Mouse (Mus musculus) embryonic fibroblast, embryonic 13.5 days (primary cell): ENCODE data around the gene Fut9. TPM values are rescaled to one million over a fixed set of nuclear protein-coding genes. Genes with fewer than 3 reads are reported as not detected.

Experiments
- H3K27ac ChIP-seq: 2 replicates; pipeline ENCODE4 v1.5.1; 2012; ENCODE audit warnings: low read length, control low read depth, inconsistent platforms; ENCODE audit not compliant: insufficient read depth
- H3K4me1 ChIP-seq: 2 replicates; pipeline ENCODE4 v1.6.1; 2011; ENCODE audit warnings: low read length; ENCODE audit not compliant: control insufficient read depth, insufficient read depth
- H3K4me3 ChIP-seq: 2 replicates; pipeline ENCODE4 v1.5.1; 2011; ENCODE audit warnings: mild to moderate bottlenecking, control low read depth, low read length; ENCODE audit not compliant: insufficient read depth
- CTCF ChIP-seq: IDR thresholded peaks from 2 replicates; pipeline ENCODE4 v1.5.1; 2011; ENCODE audit warnings: mild to moderate bottlenecking, control low read depth, low read length, moderate library complexity, borderline replicate concordance; ENCODE audit not compliant: insufficient read depth
- POLR2A ChIP-seq: IDR thresholded peaks from 2 replicates; pipeline ENCODE4 v1.6.1; 2011; ENCODE audit warnings: low read depth, mild to moderate bottlenecking, control low read depth, low read length, moderate library complexity
- polyA plus RNA-seq: library from polyadenylated mRNA; stranded (reverse); fragments of >200 nt; gene quantifications from 2 replicates; pipeline ENCODE4 v1.2.4, GENCODE M21; 2011; ENCODE audit warnings: low read depth; ENCODE audit not compliant: missing spikeins, insufficient read length

The Fut9 gene
- polyA plus RNA-seq, 1 experiment, result 0.05 TPM

DNA sequence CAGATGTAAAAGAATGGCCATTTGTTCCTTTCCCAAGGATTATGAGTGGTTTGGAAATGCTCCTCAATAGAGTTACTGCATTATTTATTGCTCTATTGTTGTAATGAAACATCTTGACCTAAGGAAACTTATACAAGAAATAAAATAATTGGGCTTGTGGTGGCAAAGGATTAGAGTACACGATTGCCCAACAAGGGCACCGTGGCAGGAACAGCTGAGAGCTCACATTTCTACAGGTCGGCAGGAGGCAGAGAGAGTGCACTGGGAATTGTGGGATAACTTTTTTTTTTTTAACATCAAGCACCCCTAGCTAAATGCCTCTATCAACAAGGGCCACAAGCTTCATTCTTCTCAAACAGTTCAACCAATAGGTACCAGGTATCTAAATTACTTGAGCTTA is 148.1 kb downstream of the Fut9 start:
- H3K27ac ChIP-seq, result no peak overlapping the region
- no peak for TF ChIP-seq POLR2A
- no peak for TF ChIP-seq CTCF
- no peak overlapping the region for H3K4me3 ChIP-seq

DNA sequence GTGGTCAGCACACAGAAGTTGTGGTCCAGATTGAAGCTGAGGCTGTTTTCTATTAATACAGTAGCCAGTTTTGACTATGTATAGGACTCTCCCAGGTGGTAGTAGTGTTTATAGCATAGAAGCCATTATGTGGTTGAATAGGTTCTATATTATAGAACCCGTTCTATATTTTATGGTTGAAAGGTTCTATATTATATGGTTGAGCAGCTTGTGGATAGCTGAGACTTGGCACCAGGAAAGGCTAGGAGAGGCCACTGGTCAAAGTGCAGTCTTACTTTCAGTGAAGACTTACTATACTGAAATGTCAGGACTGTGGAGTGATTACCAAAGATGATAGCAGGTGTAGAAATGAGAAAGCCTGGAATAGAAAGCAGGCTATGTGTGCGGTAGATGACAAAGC is 151.9 kb downstream of the Fut9 start:
- TF ChIP-seq POLR2A, result no peak
- no peak for TF ChIP-seq CTCF
- H3K4me1 ChIP-seq, result no peaks in the 10 kb centered on the region
- H3K27ac ChIP-seq, result no peak overlapping the region
- H3K4me3 ChIP-seq, result no peak overlapping the region

More for the DNA sequence above, 148.1 kb downstream of the Fut9 start:
- no peaks in the 10 kb centered on the region for H3K4me1 ChIP-seq

DNA sequence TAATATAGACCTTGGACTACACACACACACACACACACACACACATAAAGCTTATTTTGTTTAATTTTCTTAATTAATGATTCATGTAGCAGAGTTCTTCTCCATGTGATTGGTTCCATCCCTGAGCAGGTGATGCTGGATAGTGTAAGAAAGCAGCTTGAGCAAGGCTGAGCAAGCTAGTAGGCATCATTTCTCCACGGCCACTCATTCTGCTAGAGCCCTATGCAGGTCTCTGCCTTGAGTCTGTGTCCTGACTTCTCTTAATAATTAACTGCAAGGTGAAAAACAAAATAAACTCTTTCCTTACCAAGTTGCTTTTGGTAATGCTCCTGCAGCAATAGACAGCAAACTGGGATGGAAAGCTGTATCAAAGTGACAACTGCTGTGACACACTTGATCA is 152.5 kb downstream of the Fut9 start:
- TF ChIP-seq CTCF (no peak), POLR2A (no peak)
- Histone ChIP-seq H3K27ac (no peak overlapping the region), H3K4me1 (no peaks in the 10 kb centered on the region), H3K4me3 (no peak overlapping the region)

DNA sequence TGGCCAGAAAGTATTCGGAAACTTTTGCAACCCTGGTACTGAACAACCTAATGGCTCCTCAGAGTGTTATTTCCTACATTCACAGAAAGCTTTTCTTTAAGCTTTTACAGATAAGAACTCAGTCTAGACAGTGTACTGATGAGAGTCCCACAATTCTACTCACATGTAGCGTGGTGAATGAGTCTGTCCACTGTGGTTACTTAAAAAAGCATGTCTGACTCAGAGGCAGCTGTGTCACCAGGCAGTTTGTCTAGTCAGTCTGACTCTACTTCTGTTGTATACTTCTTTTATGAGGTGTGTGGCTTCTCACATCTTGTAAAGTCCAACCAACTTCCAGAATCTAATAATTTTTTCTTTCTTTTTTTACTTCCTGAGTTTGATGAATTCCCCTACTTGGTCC is 154.5 kb downstream of the Fut9 start:
- H3K4me3 ChIP-seq, result no peak overlapping the region
- H3K27ac ChIP-seq, result peak overlapping the region; percentile 40; the same call in 1 of the 2 replicates
- H3K4me1 ChIP-seq, result no peaks in the 10 kb centered on the region
- TF ChIP-seq POLR2A (no peak), CTCF (no peak)

DNA sequence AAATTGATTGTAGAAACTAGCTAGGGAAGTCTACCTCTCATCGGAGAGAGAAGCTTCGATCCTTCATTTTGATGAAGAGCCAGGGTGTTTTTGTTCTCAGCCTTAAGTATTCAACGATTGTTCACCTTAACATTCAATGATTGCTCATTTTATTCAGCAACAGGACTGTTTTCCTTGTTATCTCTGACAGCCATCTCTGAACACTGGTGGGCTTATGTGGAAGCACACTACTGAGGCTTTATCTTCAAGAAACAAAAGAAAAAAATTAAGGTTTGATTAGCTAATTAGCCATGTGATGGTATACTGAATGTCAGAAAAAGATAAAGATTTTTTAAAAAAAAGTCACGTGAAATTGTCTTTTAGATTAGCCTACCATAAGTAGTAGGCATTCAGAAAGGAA is 158.1 kb downstream of the Fut9 start:
- Histone ChIP-seq H3K27ac (no peak overlapping the region), H3K4me1 (no peaks in the 10 kb centered on the region), H3K4me3 (no peak overlapping the region)
- TF ChIP-seq CTCF, result no peak
- no peak for TF ChIP-seq POLR2A

DNA sequence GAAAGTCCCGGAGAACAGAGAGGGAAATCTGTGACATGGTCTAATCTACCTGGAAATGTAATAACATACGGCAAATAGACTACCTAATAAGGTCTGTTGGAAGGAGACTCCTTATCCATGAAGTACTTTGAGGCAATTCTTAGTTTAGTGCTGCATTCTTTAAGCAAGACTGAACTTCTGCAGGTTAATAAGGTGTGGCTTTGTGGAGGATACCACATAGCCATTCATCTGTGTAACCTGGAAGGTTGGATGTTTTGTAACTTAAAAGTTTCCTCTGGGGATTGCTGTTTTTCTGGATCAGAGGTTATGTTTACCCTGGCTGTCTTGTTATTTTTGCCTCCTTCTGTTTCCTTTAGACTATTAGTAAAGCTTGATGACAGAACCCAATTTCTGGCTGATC is 166.8 kb downstream of the Fut9 start:
- no peak overlapping the region for H3K27ac ChIP-seq
- no peak for TF ChIP-seq CTCF
- no peak for TF ChIP-seq POLR2A
- H3K4me1 ChIP-seq, result no peaks in the 10 kb centered on the region
- no peak overlapping the region for H3K4me3 ChIP-seq

DNA sequence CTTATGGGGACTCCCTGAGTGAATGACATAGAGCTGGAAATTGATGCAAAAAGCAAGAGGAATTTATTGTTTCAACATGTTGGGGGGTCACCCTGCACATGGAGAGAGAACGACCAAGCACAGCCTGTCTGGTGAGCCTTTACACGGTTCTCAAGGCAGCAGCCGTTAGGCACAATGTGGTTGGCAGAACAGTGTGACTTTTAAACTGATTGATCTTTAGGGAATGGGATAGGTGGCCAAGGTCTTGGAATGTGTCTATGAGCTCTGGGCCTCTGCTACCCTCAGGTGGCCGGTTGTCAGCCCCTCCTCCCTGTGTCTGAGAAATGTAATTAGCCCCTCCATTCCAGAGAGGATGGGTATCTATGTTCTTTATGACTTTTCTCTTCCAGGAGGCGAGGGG is 171.9 kb downstream of the Fut9 start:
- H3K27ac ChIP-seq, result no peak overlapping the region
- no peaks in the 10 kb centered on the region for H3K4me1 ChIP-seq
- H3K4me3 ChIP-seq, result no peak overlapping the region
- TF ChIP-seq CTCF, result no peak
- TF ChIP-seq POLR2A, result no peak

DNA sequence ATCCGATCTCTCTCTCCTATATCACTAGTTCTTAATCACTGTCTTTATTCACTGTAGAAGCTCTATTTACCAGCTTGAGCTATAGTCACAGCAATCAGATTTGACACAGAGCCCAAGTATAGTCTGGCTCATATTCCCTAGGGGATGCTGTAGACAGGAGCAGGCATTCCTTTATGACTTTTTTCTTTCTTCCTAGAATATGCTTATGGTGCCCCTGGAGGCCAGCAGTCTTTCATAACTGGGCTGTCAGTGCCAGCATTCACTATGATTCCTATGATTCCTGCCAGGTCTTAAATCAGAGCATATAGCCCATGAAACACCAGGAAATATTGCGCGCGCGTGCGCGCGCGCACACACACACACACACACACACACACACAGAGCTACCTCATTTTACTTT is 172.6 kb downstream of the Fut9 start:
- Histone ChIP-seq H3K27ac (no peak overlapping the region), H3K4me3 (no peak overlapping the region), H3K4me1 (no peaks in the 10 kb centered on the region)
- TF ChIP-seq CTCF (no peak), POLR2A (no peak)

DNA sequence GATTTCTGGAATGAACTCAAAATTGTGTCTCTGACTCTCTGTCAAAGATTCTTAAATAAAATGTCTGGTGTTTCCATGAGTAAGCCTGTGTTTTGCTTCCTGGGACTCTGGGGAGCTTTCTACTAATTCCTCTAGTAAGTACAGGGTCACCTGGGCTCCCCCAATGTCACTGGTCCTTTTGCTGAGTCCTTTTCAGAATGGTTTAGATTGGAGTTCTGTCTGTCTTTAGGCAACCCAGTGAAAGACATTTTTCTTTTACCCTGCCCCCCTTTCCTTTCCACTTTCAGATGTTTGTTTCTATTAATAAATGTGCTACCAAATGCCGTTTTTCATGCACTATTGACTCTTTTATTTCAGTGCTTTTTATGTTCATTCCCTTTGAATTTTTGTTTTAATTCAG is 173.0 kb downstream of the Fut9 start:
- TF ChIP-seq POLR2A (no peak), CTCF (no peak)
- H3K27ac ChIP-seq, result no peak overlapping the region
- no peaks in the 10 kb centered on the region for H3K4me1 ChIP-seq
- no peak overlapping the region for H3K4me3 ChIP-seq

DNA sequence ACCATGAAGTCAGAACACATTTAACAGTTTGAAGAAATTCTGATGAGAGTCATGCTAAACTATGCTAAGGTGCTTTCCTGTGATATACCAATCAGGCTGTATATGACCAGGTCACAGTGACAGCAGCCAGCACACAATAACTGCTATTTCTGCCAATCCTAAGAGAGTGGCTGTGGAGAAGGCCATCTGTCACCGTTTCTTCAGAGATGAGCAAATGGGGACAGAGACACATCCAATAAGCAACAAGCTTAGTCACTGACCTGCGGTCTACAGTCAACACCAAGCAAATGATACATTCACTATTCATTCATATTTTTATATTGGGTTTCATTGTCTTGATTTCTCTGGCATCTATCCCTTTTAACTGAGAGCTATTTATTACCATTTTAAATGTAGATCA is 176.9 kb downstream of the Fut9 start:
- H3K4me3 ChIP-seq, result no peak overlapping the region
- TF ChIP-seq POLR2A (no peak), CTCF (no peak)
- H3K4me1 ChIP-seq, result no peaks in the 10 kb centered on the region
- no peak overlapping the region for H3K27ac ChIP-seq

DNA sequence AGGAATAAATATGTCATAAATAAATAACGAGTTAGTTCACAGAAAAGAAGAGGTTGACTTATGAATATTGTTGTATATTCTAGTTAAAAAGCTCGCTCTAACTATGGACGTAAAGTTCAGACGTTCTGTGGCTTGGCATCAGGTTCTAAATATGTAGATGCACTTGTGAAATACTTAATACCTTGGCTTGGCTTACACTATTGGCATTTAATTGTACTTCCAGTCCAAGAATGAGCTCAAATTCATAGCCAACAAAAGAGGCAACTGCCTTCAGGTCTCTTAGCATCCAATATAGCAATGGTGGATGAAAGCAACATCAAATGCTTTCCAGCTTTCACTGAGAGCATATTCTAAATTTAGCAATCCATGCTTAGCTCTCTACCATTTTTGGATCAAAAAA is 182.7 kb downstream of the Fut9 start:
- Histone ChIP-seq H3K4me1 (no peaks in the 10 kb centered on the region), H3K4me3 (no peak overlapping the region), H3K27ac (no peak overlapping the region)
- TF ChIP-seq POLR2A (no peak), CTCF (no peak)
